19 mouse cellular contexts compared by ENCODE assay signal in genomic region chr17:83740135-83740676, GRCm38 (mm10). TPM values are rescaled to one million over a fixed set of nuclear protein-coding genes. Genes with fewer than 3 reads are reported as not detected.
A peak's percentile ranks its signal among the peaks of the same experiment; 100 is the strongest.
DNase-seq lines count a peak whose midpoint lies in the region; ATAC-seq and TF ChIP-seq lines count a peak whose summit lies in the region.
"Had no signal": no experiment of that assay in that cellular context is flagged by ENCODE, and none has a peak within 500 bp of the region (broad histone marks: within the 10 kb centered on the region; RNA-seq: fewer than 3 reads in every experiment).

No protein-coding gene starts in this region.

- 43% methylated on average over 7 of the region's 7 CpGs for WGBS in forebrain, embryonic 16.5 days
- WGBS in liver, embryonic 12.5 days (ENCODE audit: insufficient replicate concordance) = 84% methylated on average over 7 of the region's 7 CpGs

- TF ChIP-seq CTCF in left cerebral cortex, adult 2 months (IDR thresholded peaks at IDR 0.05) = no peak

- H3K4me3 ChIP-seq in left cerebral cortex, adult 2 months = no peak overlapping the region
- no peak overlapping the region for H3K4me3 ChIP-seq in ES-E14 (ENCODE audit: insufficient read depth in 1 of 2, low read depth in 1 of 2, low read length in 2 of 2, poor library complexity in 1 of 2, severe bottlenecking in 1 of 2)
- H3K4me3 ChIP-seq in forebrain, embryonic 16.5 days (replicated peaks; ENCODE audit: low read length) = no peak overlapping the region
- no peak overlapping the region for H3K4me3 ChIP-seq in liver, embryonic 12.5 days
- H3K4me3 ChIP-seq: heart, embryonic 15.5 days had no signal

- no peaks in the 10 kb centered on the region for H3K9me3 ChIP-seq in ES-E14 (ENCODE audit: control insufficient read depth, insufficient read depth, low read depth, low read length)
- 0 out of 2 replicates have a peak, but pooled peaks cover 3% of the 10 kb centered on the region for H3K9me3 ChIP-seq in forebrain, embryonic 16.5 days (ENCODE audit: control insufficient read depth, low read length)
- no peaks in the 10 kb centered on the region for H3K9me3 ChIP-seq in liver, embryonic 12.5 days (replicated peaks)
- H3K9me3 ChIP-seq: heart, embryonic 15.5 days had no signal

- no peak overlapping the region for H3K9ac ChIP-seq in ES-E14 (ENCODE audit: insufficient read depth, low read depth, low read length, poor library complexity, severe bottlenecking)
- H3K9ac ChIP-seq in forebrain, embryonic 16.5 days (replicated peaks; ENCODE audit: low read depth, low read length) = no peak overlapping the region
- no peak overlapping the region for H3K9ac ChIP-seq in liver, embryonic 12.5 days
- H3K9ac ChIP-seq: heart, embryonic 15.5 days; lung, embryonic 14.5 days had no signal

- H3K27ac ChIP-seq in left cerebral cortex, adult 2 months = peak overlapping the region; percentile 24; the same call in 1 of the 2 replicates
- H3K27ac ChIP-seq in ES-E14 (ENCODE audit: insufficient read depth, low read depth, low read length, poor library complexity, severe bottlenecking) = peak overlapping the region; percentile 24; the same call in 1 of the 2 replicates
- peak overlapping the region; percentile 73 for H3K27ac ChIP-seq in forebrain, embryonic 16.5 days (ENCODE audit: low read length)
- no peak overlapping the region for H3K27ac ChIP-seq in liver, embryonic 12.5 days
- H3K27ac ChIP-seq: heart, embryonic 15.5 days had no signal

- DNase-seq in left cerebral cortex, adult 2 months (ENCODE audit: extremely low spot score in 1 of 2, low spot score in 2 of 2) = no peak
- no peak for DNase-seq in left cerebral cortex, adult 8-10 months (ENCODE audit: low spot score in 2 of 2)
- DNase-seq in ES-E14 (ENCODE audit: low read depth, low spot score) (no peak), ZHBTc4 (ENCODE audit: low read depth, low spot score) (peak; percentile 10)
- DNase-seq in ovary, postnatal 10 days (ENCODE audit: low spot score) = no peak
- DNase-seq: adrenal gland, postnatal 25 days; cerebellum, adult 18-20 months; cerebellum, postnatal 25 days; gastrocnemius, postnatal 25 days; kidney, adult 2 months; kidney, postnatal 14 days; lung, embryonic 14.5 days; lung, postnatal 36 days; right cerebral cortex, adult 18-20 months; thymus, postnatal 25 days had no signal

- H3K36me3 ChIP-seq in ES-E14 (ENCODE audit: control insufficient read depth, insufficient read depth, low read length, poor library complexity, severe bottlenecking) = peaks cover 23% of the 10 kb centered on the region
- 0 out of 2 replicates have a peak, but pooled peaks cover 5% of the 10 kb centered on the region for H3K36me3 ChIP-seq in forebrain, embryonic 16.5 days (ENCODE audit: control insufficient read depth, insufficient read depth)
- H3K36me3 ChIP-seq in liver, embryonic 12.5 days = peaks cover 77% of the 10 kb centered on the region

- H3K27me3 ChIP-seq in forebrain, embryonic 16.5 days (replicated peaks; ENCODE audit: control insufficient read depth, insufficient read depth, low read length) = no peaks in the 10 kb centered on the region
- H3K27me3 ChIP-seq in liver, embryonic 12.5 days (replicated peaks) = no peaks in the 10 kb centered on the region
- H3K27me3 ChIP-seq: heart, embryonic 15.5 days had no signal

- H3K4me1 ChIP-seq in ES-E14 (ENCODE audit: control insufficient read depth in 2 of 2, insufficient read depth in 2 of 2, low read length in 2 of 2, poor library complexity in 1 of 2) = peaks cover 5 to 18% of the 10 kb centered on the region in 2 experiments
- H3K4me1 ChIP-seq in forebrain, embryonic 16.5 days (replicated peaks; ENCODE audit: control insufficient read depth, insufficient read depth, low read length) = peaks cover 22% of the 10 kb centered on the region
- peaks cover 31% of the 10 kb centered on the region for H3K4me1 ChIP-seq in liver, embryonic 12.5 days
- H3K4me1 ChIP-seq: heart, embryonic 15.5 days had no signal

- in situ Hi-C loops in ES-E14 (cut with MboI; ENCODE audit: low sequenced_read_pairs in 2 of 2, unreplicated experiment in 2 of 2) = no loop called here

- ATAC-seq in forebrain, embryonic 16.5 days = peak; percentile 63
- no peak for ATAC-seq in liver, embryonic 12.5 days

- intact Hi-C loops in left cerebral cortex, adult 2 months (cut with DNase I) = no loop called here

- no peak overlapping the region for H3K4me2 ChIP-seq in forebrain, embryonic 16.5 days (ENCODE audit: low read length)
- no peak overlapping the region for H3K4me2 ChIP-seq in liver, embryonic 12.5 days
- H3K4me2 ChIP-seq: heart, embryonic 15.5 days; liver, embryonic 11.5 days; lung, embryonic 14.5 days had no signal

TF ChIP-seq in ES-E14, 5 proteins besides CTCF, POLR2A, EP300 and RAD21:
- TF ChIP-seq CHD2 (IDR thresholded peaks at IDR 0.05; ENCODE audit: low read depth, low read length) (no peak), ZC3H11A (IDR thresholded peaks at IDR 0.05; ENCODE audit: borderline replicate concordance, low read depth, low read length) (no peak), MAFK (IDR thresholded peaks at IDR 0.05; ENCODE audit: insufficient read depth, low read depth, low read length) (no peak), ZNF384 (IDR thresholded peaks at IDR 0.05; ENCODE audit: low read depth, low read length) (no peak), HCFC1 (IDR thresholded peaks at IDR 0.05; ENCODE audit: borderline replicate concordance, insufficient read depth, low read length) (no peak)

RNA-seq across cellular contexts. Expression of gene Mta3, which starts 34.2 kb away (rescaled TPM):
- 10 to 100 TPM; 90.6 to 93.6 TPM for total RNA-seq in left cerebral cortex, adult 2 months (2021)
- 10 to 100 TPM; 89.8 to 96.1 (median 92.0) TPM for total RNA-seq in left cerebral cortex, adult 8-10 months (2022)
- 52.8 and 57.1 TPM in 2 replicates for total RNA-seq in ES-E14 (2012; rRNA removed)
- 38.2 and 39.6 TPM in 2 replicates for polyA plus RNA-seq in forebrain, embryonic 16.5 days (2015; fragmentation: Nextera tagmentation; extraction: Ambion mirVana)
- 60.2 and 66.4 TPM in 2 replicates for polyA plus RNA-seq in liver, embryonic 12.5 days (2016; fragmentation: Nextera tagmentation; extraction: Ambion mirVana)
